Mouse (Mus musculus) forebrain, embryonic 11.5 days (tissue): ENCODE measurements around the gene Cd82. TPM values are rescaled to one million over a fixed set of nuclear protein-coding genes. Genes with fewer than 3 reads are reported as not detected.

Experiments used
- ATAC-seq: fragments of 200-750 bp; cut with Nextera tagmentation; replicated peaks from 2 replicates; pipeline ENCODE4 v1.8.0; 2017; ENCODE audit warnings: moderate TSS enrichment; ENCODE audit not compliant: low FRiP score
- DNase-seq: peaks from one replicate; pipeline ENCODE4 v3.0.0-alpha.2; 2017; ENCODE audit warnings: low spot score
- H3K27ac ChIP-seq: fragments of 300-500 bp; sonication (generic); 2 replicates; pipeline ENCODE4 v1.5.1; 2014; ENCODE audit warnings: low read depth, low read length
- H3K27me3 ChIP-seq: fragments of 300-500 bp; sonication (generic); 2 replicates; pipeline ENCODE4 v1.6.1; 2014; ENCODE audit warnings: mild to moderate bottlenecking, low read length, mixed read lengths; ENCODE audit not compliant: control insufficient read depth, insufficient read depth
- H3K36me3 ChIP-seq: fragments of 300-500 bp; sonication (generic); 2 replicates; pipeline ENCODE4 v1.6.1; 2014; ENCODE audit warnings: mild to moderate bottlenecking, low read length, moderate library complexity, mixed read lengths; ENCODE audit not compliant: control insufficient read depth, insufficient read depth
- H3K4me1 ChIP-seq: fragments of 300-500 bp; sonication (generic); replicated peaks from 2 replicates; pipeline ENCODE4 v1.6.1; 2014; ENCODE audit warnings: low read length, mixed read lengths; ENCODE audit not compliant: control insufficient read depth, insufficient read depth
- H3K4me2 ChIP-seq: fragments of 300-500 bp; sonication (generic); 2 replicates; pipeline ENCODE4 v1.6.1; 2014; ENCODE audit warnings: low read depth, mild to moderate bottlenecking, low read length, moderate library complexity, mixed read lengths; ENCODE audit not compliant: severe bottlenecking
- H3K4me3 ChIP-seq: fragments of 300-500 bp; sonication (generic); 2 replicates; pipeline ENCODE4 v1.5.1; 2014; ENCODE audit warnings: low read depth, low read length
- H3K9ac ChIP-seq: fragments of 300-500 bp; sonication (generic); 2 replicates; pipeline ENCODE4 v1.6.1; 2014; ENCODE audit warnings: low read length
- H3K9me3 ChIP-seq: fragments of 300-500 bp; sonication (generic); 2 replicates; pipeline ENCODE4 v1.6.1; 2016; ENCODE audit warnings: low read length, mixed read lengths; ENCODE audit not compliant: control insufficient read depth
- WGBS: fragments of 180-500 bp; shearing (Covaris S2); extraction: QIAGEN DNeasy Blood & Tissue Kit; methylation state at CpG from one replicate; pipeline ENCODE4 v1.1.7; 2014; 5-methylcytosine and 5-hydroxymethylcytosine counted together
- polyA plus RNA-seq: library from polyadenylated mRNA; unstranded; fragments of >200 nt; fragmentation: Nextera tagmentation; extraction: Ambion mirVana; gene quantifications from 2 replicates; pipeline ENCODE4 v1.2.1, GENCODE M21; 2014

Gene Cd82
- polyA plus RNA-seq, 1 experiment from 2014 or later: 4.5 TPM

GRCm38 (mm10) chr2:93473915-93474314 lies 11.0 kb upstream of the Cd82 start:
- Histone ChIP-seq H3K27me3 (peaks cover 6% of the 10 kb centered on the region; the same call in 1 of the 2 replicates), H3K4me2 (no peak overlapping the region), H3K36me3 (no peaks in the 10 kb centered on the region), H3K9ac (no peak overlapping the region), H3K4me1 (0 out of 2 replicates have a peak, but pooled peaks cover 4% of the 10 kb centered on the region), H3K27ac (no peak overlapping the region), H3K4me3 (no peak overlapping the region), H3K9me3 (no peaks in the 10 kb centered on the region)
- 82% methylated on average over 9 of the region's 9 CpGs for WGBS
- ATAC-seq (no peak), DNase-seq (no peak)

- peaks cover 2% of the 10 kb centered on the region; the same call in 1 of the 2 replicates for H3K27me3 ChIP-seq
- H3K36me3 ChIP-seq: no peaks in the 10 kb centered on the region
- H3K9me3 ChIP-seq: no peaks in the 10 kb centered on the region
- peak; percentile 47 for ATAC-seq
- no peak overlapping the region for H3K4me3 ChIP-seq
- no peak overlapping the region for H3K27ac ChIP-seq
- 12% methylated on average over 3 of the region's 3 CpGs for WGBS
- peak; percentile 88 for DNase-seq
- 0 out of 2 replicates have a peak, but pooled peaks cover 5% of the 10 kb centered on the region for H3K4me1 ChIP-seq
- H3K4me2 ChIP-seq: no peak overlapping the region
- no peak overlapping the region for H3K9ac ChIP-seq
Measured at GRCm38 (mm10) chr2:93470849-93471576, 8.1 kb upstream of the Cd82 start.

GRCm38 (mm10) chr2:93470127-93470526 lies 7.2 kb upstream of the Cd82 start:
- Histone ChIP-seq H3K4me3 (no peak overlapping the region), H3K27ac (no peak overlapping the region), H3K4me2 (peak overlapping the region; percentile 53), H3K4me1 (0 out of 2 replicates have a peak, but pooled peaks cover 5% of the 10 kb centered on the region), H3K36me3 (no peaks in the 10 kb centered on the region), H3K9me3 (no peaks in the 10 kb centered on the region), H3K9ac (peak overlapping the region; percentile 47), H3K27me3 (no peaks in the 10 kb centered on the region; the same call in 1 of the 2 replicates)
- ATAC-seq (no peak), DNase-seq (peak; percentile 71)
- under 1% methylated on average over 9 of the region's 9 CpGs for WGBS

GRCm38 (mm10) chr2:93469118-93469517 lies 6.2 kb upstream of the Cd82 start:
- peak; percentile 40; the same call in 1 of the 2 replicates for ATAC-seq
- Histone ChIP-seq H3K9me3 (no peaks in the 10 kb centered on the region), H3K4me3 (no peak overlapping the region), H3K4me1 (0 out of 2 replicates have a peak, but pooled peaks cover 5% of the 10 kb centered on the region), H3K36me3 (no peaks in the 10 kb centered on the region), H3K27ac (no peak overlapping the region), H3K4me2 (no peak overlapping the region), H3K9ac (no peak overlapping the region), H3K27me3 (no peaks in the 10 kb centered on the region; the same call in 1 of the 2 replicates)
- peak; percentile 86 for DNase-seq
- WGBS: 3% methylated on average over 7 of the region's 7 CpGs

- H3K4me1 ChIP-seq: peaks cover 10% of the 10 kb centered on the region; the same call in 1 of the 2 replicates
- H3K27ac ChIP-seq: no peak overlapping the region
Measured at GRCm38 (mm10) chr2:93466314-93466713, 3.4 kb upstream of the Cd82 start.

GRCm38 (mm10) chr2:93461869-93462714 lies 848 bp downstream of the Cd82 start:
- peak; percentile 96 for ATAC-seq
- no peak overlapping the region for H3K27ac ChIP-seq
- H3K36me3 ChIP-seq: no peaks in the 10 kb centered on the region
- H3K9me3 ChIP-seq: no peaks in the 10 kb centered on the region
- 2% methylated on average over 41 of the region's 41 CpGs for WGBS
- DNase-seq: peak; percentile 96
- H3K27me3 ChIP-seq: peaks cover 9% of the 10 kb centered on the region
- peak overlapping the region; percentile 41 for H3K4me3 ChIP-seq
- peaks cover 5% of the 10 kb centered on the region; the same call in 1 of the 2 replicates for H3K4me1 ChIP-seq
- H3K4me2 ChIP-seq: peak overlapping the region; percentile 86
- peak overlapping the region; percentile 46 for H3K9ac ChIP-seq

More at GRCm38 (mm10) chr2:93466314-93466713, 3.4 kb upstream of the Cd82 start:
- ATAC-seq: no peak
- DNase-seq: no peak
- H3K9ac ChIP-seq: no peak overlapping the region
- 74% methylated on average over 3 of the region's 3 CpGs for WGBS
- H3K36me3 ChIP-seq: no peaks in the 10 kb centered on the region
- H3K4me2 ChIP-seq: no peak overlapping the region
- H3K9me3 ChIP-seq: no peaks in the 10 kb centered on the region
- peaks cover 4% of the 10 kb centered on the region; the same call in 1 of the 2 replicates for H3K27me3 ChIP-seq
- no peak overlapping the region for H3K4me3 ChIP-seq

- Histone ChIP-seq H3K4me2 (no peak overlapping the region), H3K9me3 (no peaks in the 10 kb centered on the region), H3K27ac (no peak overlapping the region), H3K36me3 (no peaks in the 10 kb centered on the region), H3K9ac (no peak overlapping the region), H3K4me1 (peaks cover 5% of the 10 kb centered on the region; the same call in 1 of the 2 replicates), H3K4me3 (no peak overlapping the region), H3K27me3 (peaks cover 9% of the 10 kb centered on the region)
- no peak for DNase-seq
- ATAC-seq: no peak
- WGBS: 82% methylated on average over 6 of the region's 6 CpGs
Measured at GRCm38 (mm10) chr2:93460786-93461469, 2.0 kb downstream of the Cd82 start.
